Mouse (Mus musculus): ENCODE results near the gene Lhx9. TPM values are rescaled to one million over a fixed set of nuclear protein-coding genes. Genes with fewer than 3 reads are reported as not detected.
"Not testable (repeated sequence)": the region's sequence is repeated elsewhere in the genome, so short reads cannot be mapped to it uniquely, and the experiment has no call there.

Lhx9 gene
- polyA plus RNA-seq (2015; fragmentation: Nextera tagmentation; extraction: Ambion mirVana): 127 and 159 TPM in 2 replicates

DNA sequence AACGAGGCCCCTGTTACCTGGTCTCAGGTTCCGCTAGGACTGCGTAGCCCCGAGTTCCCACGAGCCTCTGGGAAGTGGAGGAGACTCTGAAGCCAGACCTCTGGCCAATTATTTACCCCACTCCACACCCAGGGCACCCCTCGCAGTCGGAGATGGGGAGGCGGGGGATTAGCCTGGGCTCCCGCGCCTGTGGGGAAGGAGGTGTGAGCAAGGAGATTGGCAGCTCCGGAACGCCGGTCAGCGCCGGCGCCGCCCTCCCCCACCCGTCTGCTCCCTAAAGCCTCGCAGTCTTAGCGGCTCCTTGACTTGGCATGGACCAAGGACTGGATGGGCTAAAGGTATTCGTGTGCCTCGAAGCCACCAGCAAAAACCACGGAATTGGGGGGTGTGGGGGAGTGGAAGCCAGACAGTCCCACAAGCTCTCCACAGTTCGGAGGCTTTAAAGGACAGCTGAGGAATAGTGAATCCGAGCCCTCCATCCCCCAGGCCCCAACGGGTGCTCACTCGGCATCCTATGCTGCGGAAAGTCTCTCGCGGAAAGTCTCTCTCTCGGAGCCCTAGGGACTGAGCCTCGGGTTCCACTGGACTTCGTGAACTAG is at the start of gene Lhx9:
Gene Lhx9, minus strand, starts transcription at position 67 of the 599 bp plus-strand sequence.
- ATAC-seq: peak; percentile 79
- WGBS: under 1% methylated on average over 32 of the region's 33 CpGs
- H3K27me3 ChIP-seq (ENCODE audit: control insufficient read depth, insufficient read depth, low read depth, low read length): peaks cover 12% of the 10 kb centered on the region

DNA sequence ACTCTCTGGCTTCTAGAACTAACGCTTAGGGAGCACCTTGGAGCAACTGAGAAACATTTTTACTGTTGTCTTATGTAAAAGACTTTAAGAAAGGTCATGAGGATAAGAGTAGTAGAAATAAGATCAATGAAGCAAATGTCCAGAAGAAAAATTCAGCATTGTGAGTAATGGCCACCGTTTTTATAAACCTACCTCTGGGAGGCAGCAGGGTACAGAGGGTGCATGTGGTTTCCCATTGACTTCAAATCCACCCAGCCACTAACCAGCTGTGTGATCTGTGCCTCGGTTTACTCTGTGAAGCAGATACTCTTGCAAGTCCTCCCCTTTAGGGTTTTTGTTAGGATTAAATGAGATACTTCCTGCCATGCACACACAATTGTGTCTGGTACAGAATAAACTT is 47.7 kb upstream of the Lhx9 start:
- 76% methylated on average over 3 of the region's 3 CpGs for WGBS
- H3K9ac ChIP-seq (ENCODE audit: low read depth, low read length): no peak overlapping the region
- H3K27ac ChIP-seq (ENCODE audit: low read length): no peak overlapping the region
- H3K36me3 ChIP-seq (ENCODE audit: control insufficient read depth, insufficient read depth, low read length): no peaks in the 10 kb centered on the region
- H3K27me3 ChIP-seq (ENCODE audit: control insufficient read depth, insufficient read depth, low read depth, low read length): no peaks in the 10 kb centered on the region
- H3K4me2 ChIP-seq (ENCODE audit: low read length): no peak overlapping the region
- H3K9me3 ChIP-seq (replicated peaks; ENCODE audit: control insufficient read depth, low read length, poor library complexity, severe bottlenecking): no peaks in the 10 kb centered on the region
- H3K4me1 ChIP-seq (ENCODE audit: control insufficient read depth, insufficient read depth, low read length): no peaks in the 10 kb centered on the region
- no peak for ATAC-seq
- no peak overlapping the region for H3K4me3 ChIP-seq (ENCODE audit: low read depth, low read length)

More for the DNA sequence above, at the start of gene Lhx9:
- Histone ChIP-seq H3K36me3 (ENCODE audit: control insufficient read depth, insufficient read depth, low read length) (no peaks in the 10 kb centered on the region), H3K27ac (ENCODE audit: low read length) (peak within 1 kb of the TSS; percentile 94), H3K4me3 (ENCODE audit: low read depth, low read length) (peak within 1 kb of the TSS; percentile 50), H3K4me2 (ENCODE audit: low read length) (peak within 1 kb of the TSS; percentile 68), H3K9ac (ENCODE audit: low read depth, low read length) (peak within 1 kb of the TSS; percentile 65), H3K4me1 (ENCODE audit: control insufficient read depth, insufficient read depth, low read length) (peaks cover 6% of the 10 kb centered on the region; the same call in 1 of the 2 replicates), H3K9me3 (replicated peaks; ENCODE audit: control insufficient read depth, low read length, poor library complexity, severe bottlenecking) (no peaks in the 10 kb centered on the region)

DNA sequence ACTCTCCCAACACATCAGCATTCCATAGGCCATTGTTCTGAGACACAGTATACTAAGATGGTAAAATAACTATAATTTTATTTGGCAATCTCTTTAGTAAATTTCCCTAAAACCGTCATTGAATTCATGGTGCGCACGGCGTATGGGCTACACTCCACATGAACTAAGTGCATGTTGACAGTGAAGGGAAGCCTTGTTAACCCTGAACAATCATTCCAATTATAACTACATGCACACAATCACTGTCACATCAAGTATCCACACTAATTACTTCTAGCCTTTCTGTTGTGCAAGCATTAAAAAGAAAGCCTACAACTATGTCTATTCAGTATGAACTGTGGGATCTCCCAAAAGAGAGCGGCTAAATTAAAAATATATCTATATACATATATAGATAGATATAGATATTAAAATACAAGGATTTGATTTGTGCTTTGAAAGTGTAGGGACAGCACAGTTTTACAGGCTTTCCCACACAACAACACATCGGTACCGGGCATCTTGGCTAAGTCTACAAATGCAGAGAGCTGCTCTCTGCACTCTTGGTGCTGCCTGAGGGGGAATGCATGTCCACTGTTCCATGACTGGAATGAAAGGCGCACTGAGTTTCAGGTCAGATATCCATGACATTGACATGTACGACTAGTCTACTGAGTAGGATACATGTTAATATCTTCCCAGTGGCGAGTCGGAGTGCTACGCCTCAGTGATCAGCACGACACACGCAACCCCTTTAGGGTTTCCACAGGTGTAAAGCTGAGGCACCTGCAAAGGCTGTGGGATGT is 29.3 kb upstream of the Lhx9 start:
- Histone ChIP-seq H3K4me3 (ENCODE audit: low read depth, low read length) (no peak overlapping the region), H3K36me3 (ENCODE audit: control insufficient read depth, insufficient read depth, low read length) (no peaks in the 10 kb centered on the region), H3K4me1 (ENCODE audit: control insufficient read depth, insufficient read depth, low read length) (no peaks in the 10 kb centered on the region), H3K9me3 (replicated peaks; ENCODE audit: control insufficient read depth, low read length, poor library complexity, severe bottlenecking) (peaks cover 3% of the 10 kb centered on the region; the same call in 1 of the 2 replicates), H3K27ac (ENCODE audit: low read length) (no peak overlapping the region), H3K9ac (ENCODE audit: low read depth, low read length) (no peak overlapping the region), H3K27me3 (ENCODE audit: control insufficient read depth, insufficient read depth, low read depth, low read length) (no peaks in the 10 kb centered on the region), H3K4me2 (ENCODE audit: low read length) (no peak overlapping the region)
- WGBS: 95% methylated on average over 14 of the region's 14 CpGs
- ATAC-seq: no peak

DNA sequence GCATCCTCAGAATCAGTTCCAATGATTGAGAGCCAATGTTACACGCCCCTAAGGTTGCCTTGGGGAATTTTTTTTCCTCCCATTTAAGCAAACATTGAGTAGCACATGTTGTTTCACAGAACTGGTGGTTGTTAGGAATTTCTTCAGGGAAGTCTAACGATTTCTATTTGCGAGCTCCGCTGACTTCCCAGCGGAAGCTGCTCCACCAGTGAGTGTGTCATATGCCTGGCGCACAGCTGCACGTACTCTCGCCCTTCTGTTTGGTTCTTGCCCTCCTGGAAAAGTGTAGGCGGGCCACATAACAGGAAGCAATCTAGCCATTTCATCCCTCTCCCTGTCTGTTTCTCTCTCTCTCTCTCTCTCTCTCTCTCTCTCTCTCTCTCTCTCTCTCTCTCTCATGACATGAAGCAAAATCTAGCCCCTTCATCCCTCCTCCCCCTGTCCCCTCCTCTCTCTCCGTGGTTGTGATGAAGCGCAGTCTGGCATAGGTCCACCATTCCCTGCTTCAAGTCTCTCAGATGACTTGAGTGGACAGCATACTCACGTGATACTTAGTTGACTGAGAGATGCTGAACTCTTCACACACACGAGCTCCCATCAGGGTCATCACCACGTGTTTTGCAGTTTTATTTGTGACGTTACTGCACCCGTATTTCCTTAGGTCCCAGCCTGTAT is 28.1 kb upstream of the Lhx9 start:
- no peaks in the 10 kb centered on the region for H3K36me3 ChIP-seq (ENCODE audit: control insufficient read depth, insufficient read depth, low read length)
- no peaks in the 10 kb centered on the region for H3K27me3 ChIP-seq (ENCODE audit: control insufficient read depth, insufficient read depth, low read depth, low read length)
- no peak overlapping the region for H3K27ac ChIP-seq (ENCODE audit: low read length)
- peaks cover 3% of the 10 kb centered on the region; the same call in 1 of the 2 replicates for H3K9me3 ChIP-seq (replicated peaks; ENCODE audit: control insufficient read depth, low read length, poor library complexity, severe bottlenecking)
- no peak overlapping the region for H3K9ac ChIP-seq (ENCODE audit: low read depth, low read length)
- H3K4me2 ChIP-seq (ENCODE audit: low read length): no peak overlapping the region
- WGBS: 83% methylated on average over 16 of the region's 16 CpGs
- no peak for ATAC-seq
- H3K4me3 ChIP-seq (ENCODE audit: low read depth, low read length): no peak overlapping the region
- H3K4me1 ChIP-seq (ENCODE audit: control insufficient read depth, insufficient read depth, low read length): no peaks in the 10 kb centered on the region

DNA sequence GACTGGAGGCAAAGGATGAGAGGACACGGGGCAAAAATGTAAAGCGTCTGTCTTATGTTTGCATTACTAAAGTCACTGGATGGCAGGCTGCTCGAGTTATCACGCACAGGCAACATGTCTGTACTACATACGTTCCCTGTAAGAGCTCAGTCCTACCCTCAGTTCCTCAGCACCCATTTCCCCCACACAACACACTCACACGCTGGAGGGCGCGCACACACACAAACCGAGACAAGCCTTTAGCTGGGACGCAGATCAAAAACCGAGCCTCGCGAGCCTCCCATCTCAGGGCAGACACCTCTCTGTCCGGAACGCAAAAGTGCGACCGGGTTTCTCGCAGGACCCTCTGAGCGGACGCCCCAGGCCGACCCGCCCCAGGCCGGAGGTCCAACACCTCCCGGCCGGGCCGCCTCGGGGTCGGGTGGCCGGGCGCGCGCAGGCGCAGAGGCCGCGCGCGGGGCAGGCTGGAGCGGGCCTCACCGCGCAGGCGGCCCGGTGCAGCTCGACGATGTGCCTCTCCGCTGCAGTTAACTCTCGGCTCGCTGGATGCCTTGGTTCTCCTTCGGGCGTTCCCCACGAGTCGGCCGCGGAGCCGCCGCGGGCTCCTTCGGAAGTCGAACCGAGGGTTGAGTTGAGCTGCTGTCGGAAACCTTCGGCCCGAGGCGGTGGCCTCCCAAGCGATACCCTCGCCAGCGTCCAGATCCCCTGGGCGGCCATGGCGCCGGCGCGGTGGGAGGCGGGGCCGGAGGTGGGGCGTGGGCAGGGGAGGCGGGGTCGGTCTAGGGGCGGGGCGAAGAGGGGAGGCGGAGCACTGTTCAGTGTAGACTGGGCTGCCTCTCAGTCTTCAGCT is 7.9 kb upstream of the Lhx9 start, which contains the start of gene 2310009B15Rik:
Gene 2310009B15Rik, minus strand, starts transcription at position 752 of the 850 bp plus-strand sequence.
- peak; percentile 99 for ATAC-seq
- peak within 1 kb of the TSS; percentile 68 for H3K9ac ChIP-seq (ENCODE audit: low read depth, low read length)
- peak within 1 kb of the TSS; percentile 83 for H3K27ac ChIP-seq (ENCODE audit: low read length)
- not testable (repeated sequence) for H3K4me1 ChIP-seq (ENCODE audit: control insufficient read depth, insufficient read depth, low read length); H3K9me3 ChIP-seq (replicated peaks; ENCODE audit: control insufficient read depth, low read length, poor library complexity, severe bottlenecking); H3K27me3 ChIP-seq (ENCODE audit: control insufficient read depth, insufficient read depth, low read depth, low read length); H3K36me3 ChIP-seq (ENCODE audit: control insufficient read depth, insufficient read depth, low read length)
- 0% methylated on average over 28 of the region's 79 CpGs for WGBS
- peak within 1 kb of the TSS; percentile 39 for H3K4me2 ChIP-seq (ENCODE audit: low read length)
- peak within 1 kb of the TSS; percentile 42 for H3K4me3 ChIP-seq (ENCODE audit: low read depth, low read length)

DNA sequence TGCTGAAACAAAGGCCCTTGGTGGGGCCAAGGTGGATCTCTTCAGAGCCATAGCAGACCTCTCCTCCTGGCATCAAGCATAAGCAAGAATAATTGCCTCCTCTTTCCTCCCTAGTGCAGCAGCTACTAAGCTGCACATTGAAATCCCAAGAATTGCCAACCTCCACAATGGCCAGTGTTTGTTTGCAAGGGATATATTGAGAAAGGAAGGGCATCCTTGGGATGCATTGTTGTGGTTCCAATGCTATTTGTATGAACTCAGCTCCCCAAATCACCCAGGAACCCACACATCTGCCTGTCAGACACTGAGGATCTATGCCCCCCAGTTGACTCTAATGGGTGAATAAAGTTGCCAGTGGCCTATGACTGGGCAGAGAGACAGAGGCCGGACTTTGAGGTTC is 2.4 kb upstream of the Lhx9 start:
- H3K4me1 ChIP-seq (ENCODE audit: control insufficient read depth, insufficient read depth, low read length): peaks cover 14% of the 10 kb centered on the region
- H3K9ac ChIP-seq (ENCODE audit: low read depth, low read length): no peak overlapping the region
- no peaks in the 10 kb centered on the region for H3K9me3 ChIP-seq (replicated peaks; ENCODE audit: control insufficient read depth, low read length, poor library complexity, severe bottlenecking)
- no peak overlapping the region for H3K4me2 ChIP-seq (ENCODE audit: low read length)
- H3K27me3 ChIP-seq (ENCODE audit: control insufficient read depth, insufficient read depth, low read depth, low read length): peaks cover 3% of the 10 kb centered on the region
- no peak overlapping the region for H3K27ac ChIP-seq (ENCODE audit: low read length)
- WGBS: 91% methylated on average over 1 of the region's 1 CpGs
- ATAC-seq: no peak
- H3K4me3 ChIP-seq (ENCODE audit: low read depth, low read length): no peak overlapping the region
- no peaks in the 10 kb centered on the region for H3K36me3 ChIP-seq (ENCODE audit: control insufficient read depth, insufficient read depth, low read length)

DNA sequence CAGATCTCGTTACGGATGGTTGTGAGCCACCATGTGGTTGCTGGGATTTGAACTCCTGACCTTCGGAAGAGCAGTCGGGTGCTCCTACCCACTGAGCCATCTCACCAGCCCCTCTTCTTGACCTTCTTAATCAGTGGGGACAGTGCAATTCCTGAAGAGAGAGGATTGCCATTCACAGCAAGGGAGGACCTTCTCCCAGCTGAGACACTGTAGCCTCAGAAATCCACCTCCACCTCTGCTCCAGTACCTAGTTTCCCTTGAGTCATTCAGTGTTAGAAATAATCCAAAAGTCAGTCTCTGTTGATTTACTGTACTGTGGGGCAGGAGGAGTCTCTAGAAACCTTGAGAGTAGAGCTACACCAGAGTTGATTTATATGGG is 1.8 kb upstream of the Lhx9 start:
- peaks cover 11% of the 10 kb centered on the region for H3K4me1 ChIP-seq (ENCODE audit: control insufficient read depth, insufficient read depth, low read length)
- 58% methylated on average over 2 of the region's 4 CpGs for WGBS
- ATAC-seq: no peak
- no peak overlapping the region for H3K4me3 ChIP-seq (ENCODE audit: low read depth, low read length)
- no peaks in the 10 kb centered on the region for H3K36me3 ChIP-seq (ENCODE audit: control insufficient read depth, insufficient read depth, low read length)
- H3K9me3 ChIP-seq (replicated peaks; ENCODE audit: control insufficient read depth, low read length, poor library complexity, severe bottlenecking): no peaks in the 10 kb centered on the region
- H3K27ac ChIP-seq (ENCODE audit: low read length): no peak overlapping the region
- peaks cover 8% of the 10 kb centered on the region for H3K27me3 ChIP-seq (ENCODE audit: control insufficient read depth, insufficient read depth, low read depth, low read length)
- no peak overlapping the region for H3K9ac ChIP-seq (ENCODE audit: low read depth, low read length)
- H3K4me2 ChIP-seq (ENCODE audit: low read length): no peak overlapping the region

DNA sequence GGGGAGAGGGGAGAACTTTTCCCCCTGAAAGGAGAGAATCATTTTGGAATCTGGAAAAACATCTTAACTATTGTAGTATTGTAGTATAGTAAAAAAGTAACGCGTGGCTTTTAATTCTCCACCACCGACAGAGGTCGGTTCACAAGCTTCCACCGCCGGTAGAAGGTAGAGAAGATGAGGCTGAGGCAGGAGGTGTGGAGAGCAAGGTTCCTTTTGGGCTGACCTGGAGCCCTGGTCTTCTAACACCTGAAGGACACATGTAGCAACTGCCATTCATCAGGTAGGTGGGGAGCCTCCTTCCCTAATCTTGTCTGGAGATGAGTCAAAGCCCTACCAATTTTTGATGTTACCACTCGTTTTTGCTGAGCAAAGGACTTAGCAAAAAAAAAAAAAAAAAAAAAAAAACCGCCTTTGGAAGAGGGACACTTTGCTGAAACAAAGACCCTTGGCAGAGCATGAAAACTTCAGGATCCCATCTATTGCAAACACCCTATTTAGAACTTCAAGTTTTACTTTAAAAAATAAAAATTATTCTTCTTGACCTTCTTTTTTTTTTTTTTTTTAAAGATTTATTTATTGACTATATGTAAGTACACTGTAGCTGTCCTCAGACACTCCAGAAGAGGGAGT is 1.3 kb upstream of the Lhx9 start:
- H3K4me2 ChIP-seq (ENCODE audit: low read length): peak overlapping the region; percentile 68
- no peaks in the 10 kb centered on the region for H3K36me3 ChIP-seq (ENCODE audit: control insufficient read depth, insufficient read depth, low read length)
- H3K4me1 ChIP-seq (ENCODE audit: control insufficient read depth, insufficient read depth, low read length): peaks cover 6% of the 10 kb centered on the region
- no peak for ATAC-seq
- no peaks in the 10 kb centered on the region for H3K9me3 ChIP-seq (replicated peaks; ENCODE audit: control insufficient read depth, low read length, poor library complexity, severe bottlenecking)
- H3K9ac ChIP-seq (ENCODE audit: low read depth, low read length): no peak overlapping the region
- 4% methylated on average over 8 of the region's 8 CpGs for WGBS
- peak overlapping the region; percentile 50 for H3K4me3 ChIP-seq (ENCODE audit: low read depth, low read length)
- peak overlapping the region; percentile 90; the same call in 1 of the 2 replicates for H3K27ac ChIP-seq (ENCODE audit: low read length)
- peaks cover 9% of the 10 kb centered on the region for H3K27me3 ChIP-seq (ENCODE audit: control insufficient read depth, insufficient read depth, low read depth, low read length)
